Mouse (Mus musculus) adrenal gland, postnatal 10 days (tissue): ENCODE results near the gene Ifih1. TPM values are rescaled to one million over a fixed set of nuclear protein-coding genes. Genes with fewer than 3 reads are reported as not detected.

Experiments
- DNase-seq: peaks from one replicate; pipeline ENCODE4 v3.0.0; 2021; ENCODE audit warnings: mixed read lengths
- total RNA-seq, 2 experiments: library from RNA; stranded (reverse); gene quantifications; 2 replicates each; pipeline ENCODE4 v1.2.3; 2021

Gene Ifih1
- total RNA-seq, 2 experiments from 2014 or later: 5.8 to 8.1 TPM

DNA sequence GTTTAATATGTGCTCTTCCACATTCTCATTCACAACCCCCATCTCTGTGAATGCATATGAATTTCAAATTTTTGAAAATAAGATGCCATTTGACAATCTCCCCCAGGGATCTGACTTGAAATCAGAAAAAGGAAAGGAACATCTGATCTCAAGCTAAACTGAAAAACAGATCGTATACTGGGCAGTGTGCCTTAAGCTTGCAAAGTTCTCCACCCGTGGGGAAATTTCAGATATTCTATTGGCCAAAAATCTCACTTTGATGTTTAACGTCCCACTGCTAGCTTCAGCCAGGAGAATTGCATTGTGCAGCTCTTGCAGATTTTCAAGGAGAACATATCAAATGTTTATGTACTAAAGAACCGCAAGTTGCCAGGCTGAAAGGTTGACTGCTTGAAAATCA, 96.9 kb downstream of the Ifih1 start:
- DNase-seq: no peak

DNA sequence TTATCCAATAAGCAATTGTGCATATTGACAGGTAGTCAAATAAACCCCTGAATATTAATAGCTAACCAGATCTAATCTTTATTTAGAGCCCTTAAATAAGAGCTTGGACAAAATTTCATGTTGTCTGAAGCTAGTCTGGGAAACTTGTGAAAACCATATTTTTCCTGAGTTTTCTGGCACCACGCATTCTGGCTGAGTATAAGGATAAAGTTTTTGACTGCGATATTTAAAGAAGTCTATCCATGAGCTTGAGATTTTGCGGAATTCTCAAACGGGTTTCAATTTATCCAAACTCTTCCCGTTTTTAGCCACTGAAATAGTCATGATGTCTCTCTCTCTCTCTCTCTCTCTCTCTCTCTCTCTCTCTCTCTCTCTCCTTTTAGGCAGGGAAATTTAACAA, 98.0 kb downstream of the Ifih1 start:
- no peak for DNase-seq

Other genes starting within 250 kb of the Ifih1 start
- gene Dpp4, start 234.0 kb downstream of the Ifih1 start, total RNA-seq: 10 to 100 TPM in 1 of 2 experiments, 1 to 10 TPM in 1; 9.5 to 14.5 TPM
- not detected for gene Gcg, start 162.6 kb downstream of the Ifih1 start, total RNA-seq
- gene Fap, start 72.2 kb downstream of the Ifih1 start, total RNA-seq: 10 to 100 TPM; 10.6 to 11.8 TPM
- 1 to 10 TPM; 1.1 to 2.8 TPM for gene Gca, start 18.0 kb upstream of the Ifih1 start, total RNA-seq